Mouse (Mus musculus) adrenal gland (tissue): ENCODE results near the gene Hs3st3a1.

Experiments used
- intact Hi-C: fragments of 180-260 bp; cut with DNase I; formaldehyde crosslinking; loops from one replicate; pipeline ENCODE4 v1.15.1; 2025

Gene Hs3st3a1

GRCm38 (mm10) chr11:64558282-64558681, 123.2 kb downstream of the Hs3st3a1 start:
- intact Hi-C loops = no loop called here

GRCm38 (mm10) chr11:64559388-64559787, 124.3 kb downstream of the Hs3st3a1 start:
- intact Hi-C loops = no loop called here

GRCm38 (mm10) chr11:64560471-64560870, 125.3 kb downstream of the Hs3st3a1 start:
- intact Hi-C loops = no loop called here

GRCm38 (mm10) chr11:64562771-64563170, 127.6 kb downstream of the Hs3st3a1 start:
- intact Hi-C loops = no loop called here
